Mouse (Mus musculus): Measurements from ENCODE around the gene Elmo1. TPM values are rescaled to one million over a fixed set of nuclear protein-coding genes. Genes with fewer than 3 reads are reported as not detected.

The Elmo1 gene
- polyA plus RNA-seq, 1 experiment from 2014 or later = 34.9 TPM

GRCm38 (mm10) chr13:20182239-20182825 lies 91.9 kb downstream of the Elmo1 start:
- Histone ChIP-seq H3K9me3 (no peaks in the 10 kb centered on the region), H3K9ac (replicated peaks) (no peak overlapping the region), H3K27ac (replicated peaks) (no peak overlapping the region; the same call in 1 of the 2 replicates), H3K27me3 (peaks cover 4% of the 10 kb centered on the region; the same call in 1 of the 2 replicates), H3K36me3 (no peaks in the 10 kb centered on the region), H3K4me3 (no peak overlapping the region), H3K4me2 (replicated peaks) (no peak overlapping the region), H3K4me1 (peaks cover 25% of the 10 kb centered on the region)
- peak; percentile 17 for ATAC-seq (replicated peaks)
- WGBS = 25% methylated on average over 6 of the region's 6 CpGs

GRCm38 (mm10) chr13:20183512-20184238 lies 93.3 kb downstream of the Elmo1 start:
- Histone ChIP-seq H3K4me1 (peaks cover 25% of the 10 kb centered on the region), H3K4me3 (no peak overlapping the region), H3K9me3 (no peaks in the 10 kb centered on the region), H3K36me3 (no peaks in the 10 kb centered on the region), H3K27ac (replicated peaks) (peak overlapping the region; percentile 60), H3K4me2 (replicated peaks) (peak overlapping the region; percentile 3; the same call in 1 of the 2 replicates), H3K27me3 (peaks cover 4% of the 10 kb centered on the region; the same call in 1 of the 2 replicates), H3K9ac (replicated peaks) (no peak overlapping the region)
- 4% methylated on average over 9 of the region's 9 CpGs for WGBS
- ATAC-seq (replicated peaks) = peak; percentile 83

GRCm38 (mm10) chr13:20184239-20185033 lies 94.0 kb downstream of the Elmo1 start:
- Histone ChIP-seq H3K4me1 (peaks cover 25% of the 10 kb centered on the region), H3K4me2 (replicated peaks) (no peak overlapping the region), H3K9ac (replicated peaks) (no peak overlapping the region), H3K9me3 (no peaks in the 10 kb centered on the region), H3K27ac (replicated peaks) (no peak overlapping the region), H3K36me3 (no peaks in the 10 kb centered on the region), H3K4me3 (no peak overlapping the region), H3K27me3 (peaks cover 4% of the 10 kb centered on the region; the same call in 1 of the 2 replicates)
- 66% methylated on average over 13 of the region's 13 CpGs for WGBS
- ATAC-seq (replicated peaks) = peak; percentile 48; the same call in 1 of the 2 replicates

- no peak overlapping the region for H3K9ac ChIP-seq (replicated peaks)
- H3K4me2 ChIP-seq (replicated peaks) = no peak overlapping the region
- no peak overlapping the region for H3K4me3 ChIP-seq
- no peak for ATAC-seq (replicated peaks)
- peaks cover 25% of the 10 kb centered on the region for H3K4me1 ChIP-seq
- H3K27ac ChIP-seq (replicated peaks) = no peak overlapping the region
- peaks cover 4% of the 10 kb centered on the region; the same call in 1 of the 2 replicates for H3K27me3 ChIP-seq
- no peaks in the 10 kb centered on the region for H3K9me3 ChIP-seq
- H3K36me3 ChIP-seq = no peaks in the 10 kb centered on the region
- WGBS = 94% methylated on average over 20 of the region's 20 CpGs
These were observed 94.8 kb downstream of the Elmo1 start for GRCm38 (mm10) chr13:20185034-20185846.

- 69% methylated on average over 4 of the region's 4 CpGs for WGBS
- no peaks in the 10 kb centered on the region for H3K36me3 ChIP-seq
- H3K9ac ChIP-seq (replicated peaks) = no peak overlapping the region
- H3K4me1 ChIP-seq = peaks cover 25% of the 10 kb centered on the region
- H3K27ac ChIP-seq (replicated peaks) = no peak overlapping the region
- H3K9me3 ChIP-seq = no peaks in the 10 kb centered on the region
- H3K27me3 ChIP-seq = peaks cover 4% of the 10 kb centered on the region; the same call in 1 of the 2 replicates
- no peak overlapping the region for H3K4me3 ChIP-seq
- H3K4me2 ChIP-seq (replicated peaks) = no peak overlapping the region
- no peak for ATAC-seq (replicated peaks)
These were observed 95.4 kb downstream of the Elmo1 start for GRCm38 (mm10) chr13:20185847-20186213.

- Histone ChIP-seq H3K9ac (replicated peaks) (no peak overlapping the region), H3K9me3 (no peaks in the 10 kb centered on the region), H3K27me3 (no peaks in the 10 kb centered on the region), H3K36me3 (no peaks in the 10 kb centered on the region), H3K4me3 (no peak overlapping the region), H3K27ac (replicated peaks) (no peak overlapping the region), H3K4me2 (replicated peaks) (no peak overlapping the region), H3K4me1 (peaks cover 18% of the 10 kb centered on the region)
- no peak for ATAC-seq (replicated peaks)
- WGBS = 79% methylated on average over 2 of the region's 2 CpGs
These were observed 97.3 kb downstream of the Elmo1 start for GRCm38 (mm10) chr13:20187647-20188046.

GRCm38 (mm10) chr13:20192009-20192584 lies 101.7 kb downstream of the Elmo1 start:
- H3K4me3 ChIP-seq = no peak overlapping the region
- H3K4me2 ChIP-seq (replicated peaks) = no peak overlapping the region
- no peaks in the 10 kb centered on the region for H3K4me1 ChIP-seq
- H3K27ac ChIP-seq (replicated peaks) = no peak overlapping the region
- H3K36me3 ChIP-seq = no peaks in the 10 kb centered on the region
- no peak overlapping the region for H3K9ac ChIP-seq (replicated peaks)
- ATAC-seq (replicated peaks) = peak; percentile 55; the same call in 1 of the 2 replicates
- no peaks in the 10 kb centered on the region for H3K9me3 ChIP-seq
- WGBS = 79% methylated on average over 6 of the region's 6 CpGs
- no peaks in the 10 kb centered on the region for H3K27me3 ChIP-seq

GRCm38 (mm10) chr13:20200582-20200981 lies 110.2 kb downstream of the Elmo1 start:
- 64% methylated on average over 2 of the region's 2 CpGs for WGBS
- Histone ChIP-seq H3K27me3 (no peaks in the 10 kb centered on the region), H3K9ac (replicated peaks) (no peak overlapping the region), H3K4me3 (no peak overlapping the region), H3K4me1 (no peaks in the 10 kb centered on the region), H3K36me3 (no peaks in the 10 kb centered on the region), H3K9me3 (no peaks in the 10 kb centered on the region), H3K4me2 (replicated peaks) (no peak overlapping the region), H3K27ac (replicated peaks) (no peak overlapping the region)
- ATAC-seq (replicated peaks) = no peak

GRCm38 (mm10) chr13:20202617-20203016 lies 112.2 kb downstream of the Elmo1 start:
- H3K36me3 ChIP-seq = no peaks in the 10 kb centered on the region

GRCm38 (mm10) chr13:20204165-20204564 lies 113.8 kb downstream of the Elmo1 start:
- no peaks in the 10 kb centered on the region for H3K27me3 ChIP-seq
- H3K27ac ChIP-seq (replicated peaks) = no peak overlapping the region
- no peak overlapping the region for H3K4me2 ChIP-seq (replicated peaks)
- ATAC-seq (replicated peaks) = no peak
- no peak overlapping the region for H3K9ac ChIP-seq (replicated peaks)
- no peaks in the 10 kb centered on the region for H3K9me3 ChIP-seq
- H3K36me3 ChIP-seq = no peaks in the 10 kb centered on the region
- H3K4me1 ChIP-seq = peaks cover 3% of the 10 kb centered on the region; the same call in 1 of the 2 replicates
- H3K4me3 ChIP-seq = no peak overlapping the region

More at GRCm38 (mm10) chr13:20202617-20203016, 112.2 kb downstream of the Elmo1 start:
- no peak overlapping the region for H3K9ac ChIP-seq (replicated peaks)
- no peak overlapping the region for H3K27ac ChIP-seq (replicated peaks)
- no peaks in the 10 kb centered on the region for H3K4me1 ChIP-seq
- no peak overlapping the region for H3K4me2 ChIP-seq (replicated peaks)
- H3K9me3 ChIP-seq = no peaks in the 10 kb centered on the region
- no peak for ATAC-seq (replicated peaks)
- WGBS = 92% methylated on average over 4 of the region's 4 CpGs
- no peak overlapping the region for H3K4me3 ChIP-seq
- no peaks in the 10 kb centered on the region for H3K27me3 ChIP-seq

All from forebrain, embryonic 15.5 days (tissue).